Mouse (Mus musculus) midbrain, embryonic 14.5 days (tissue): ENCODE data around the gene Edaradd. TPM values are rescaled to one million over a fixed set of nuclear protein-coding genes. Genes with fewer than 3 reads are reported as not detected.

ENCODE experiments used
- ATAC-seq: fragments of 200-750 bp; cut with Nextera tagmentation; 2 replicates; pipeline ENCODE4 v1.8.0; 2017; ENCODE audit warnings: moderate number of reproducible peaks, moderate library complexity; ENCODE audit not compliant: low FRiP score, low TSS enrichment
- DNase-seq: peaks from one replicate; pipeline ENCODE4 v3.0.0-alpha.2; 2015
- H3K27ac ChIP-seq: fragments of 300-500 bp; sonication (generic); replicated peaks from 2 replicates; pipeline ENCODE4 v1.5.1; 2014; ENCODE audit warnings: mild to moderate bottlenecking, low read depth, low read length, moderate library complexity
- H3K27me3 ChIP-seq: fragments of 300-500 bp; sonication (generic); 2 replicates; pipeline ENCODE4 v1.6.1; 2014; ENCODE audit warnings: low read length, control low read depth, mixed read lengths; ENCODE audit not compliant: control insufficient read depth, insufficient read depth
- H3K36me3 ChIP-seq: fragments of 300-500 bp; sonication (generic); 2 replicates; pipeline ENCODE4 v1.6.1; 2014; ENCODE audit warnings: low read length, control low read depth; ENCODE audit not compliant: control insufficient read depth, insufficient read depth
- H3K4me1 ChIP-seq: fragments of 300-500 bp; sonication (generic); 2 replicates; pipeline ENCODE4 v1.6.1; 2014; ENCODE audit warnings: mild to moderate bottlenecking, antibody characterized with exemption, low read length, control low read depth; ENCODE audit not compliant: control insufficient read depth, insufficient read depth
- H3K4me2 ChIP-seq: fragments of 300-500 bp; sonication (generic); 2 replicates; pipeline ENCODE4 v1.6.1; 2014; ENCODE audit warnings: mild to moderate bottlenecking, low read length, moderate library complexity
- H3K4me3 ChIP-seq: fragments of 300-500 bp; sonication (generic); replicated peaks from 2 replicates; pipeline ENCODE4 v1.5.1; 2014; ENCODE audit warnings: low read depth, low read length
- H3K9ac ChIP-seq: fragments of 300-500 bp; sonication (generic); replicated peaks from 2 replicates; pipeline ENCODE4 v1.6.1; 2014; ENCODE audit warnings: mild to moderate bottlenecking, low read length, moderate library complexity
- H3K9me3 ChIP-seq: fragments of 300-500 bp; sonication (generic); 2 replicates; pipeline ENCODE4 v1.6.1; 2016; ENCODE audit warnings: low read length, control low read depth, mixed read lengths; ENCODE audit not compliant: control insufficient read depth
- WGBS: fragments of 180-500 bp; shearing (Covaris S2); extraction: QIAGEN DNeasy Blood & Tissue Kit; methylation state at CpG from one replicate; pipeline ENCODE4 v1.1.7; 2014; 5-methylcytosine and 5-hydroxymethylcytosine counted together
- polyA plus RNA-seq: library from polyadenylated mRNA; unstranded; fragments of >200 nt; fragmentation: Nextera tagmentation; extraction: Ambion mirVana; gene quantifications from 2 replicates; pipeline ENCODE4 v1.2.1, GENCODE M21; 2014

Gene Edaradd
- polyA plus RNA-seq, 1 experiment from 2014 or later, result 1.1 TPM

DNA sequence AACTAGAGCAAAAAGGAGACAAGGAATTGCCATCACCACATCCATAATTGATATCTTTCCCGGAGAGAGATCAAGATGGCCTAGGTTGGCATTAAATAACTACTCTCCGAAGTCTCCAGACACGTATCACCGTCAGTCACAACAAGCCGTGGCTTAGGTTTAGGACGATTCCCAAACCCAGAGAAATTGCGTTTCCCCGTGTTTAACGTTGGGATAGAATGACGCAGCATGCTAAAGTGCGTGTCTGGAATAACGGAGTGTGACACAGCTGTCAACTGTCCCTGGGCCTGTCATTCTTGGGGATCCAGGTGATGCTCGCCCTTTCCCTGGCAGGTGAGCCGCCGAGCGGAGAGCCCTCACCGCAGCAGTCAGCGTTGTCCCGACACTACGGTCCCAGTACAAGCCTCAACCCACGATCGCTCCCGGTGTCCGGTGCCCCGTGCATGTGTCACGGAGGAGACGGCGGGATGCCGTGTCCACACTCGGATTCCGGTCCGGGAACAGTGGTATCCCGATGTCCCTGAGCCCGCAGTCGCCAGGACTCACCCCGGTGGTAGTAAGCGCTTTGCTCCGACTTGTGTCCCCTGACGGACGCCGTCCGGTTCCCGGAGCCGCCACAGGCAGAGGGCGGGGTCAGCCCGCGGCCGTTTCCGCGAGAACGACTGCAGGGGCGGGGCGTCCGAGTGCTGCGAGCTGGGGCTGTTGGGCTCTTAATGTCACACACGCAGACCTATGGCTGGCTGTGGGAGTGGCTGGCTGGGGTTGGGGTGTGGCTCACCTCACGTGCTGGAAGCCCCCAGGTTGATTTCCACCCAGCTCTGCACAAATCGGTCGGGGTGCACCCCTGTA is 59.1 kb downstream of the Edaradd start:
- peak overlapping the region; percentile 68 for H3K27ac ChIP-seq
- under 1% methylated on average over 59 of the region's 59 CpGs for WGBS
- H3K4me1 ChIP-seq, result peaks cover 4% of the 10 kb centered on the region; the same call in 1 of the 2 replicates
- peak overlapping the region; percentile 82 for H3K9ac ChIP-seq
- ATAC-seq, result peak; percentile 93
- H3K4me3 ChIP-seq, result peak overlapping the region; percentile 77
- H3K36me3 ChIP-seq, result no peaks in the 10 kb centered on the region; the same call in 1 of the 2 replicates
- peak; percentile 91 for DNase-seq
- no peaks in the 10 kb centered on the region for H3K27me3 ChIP-seq
- H3K4me2 ChIP-seq, result peak overlapping the region; percentile 81
- H3K9me3 ChIP-seq, result no peaks in the 10 kb centered on the region

GRCm38 (mm10) chr13:12460443-12460842 is 59.8 kb downstream of the Edaradd start:
- ATAC-seq, result no peak
- WGBS, result 11% methylated on average over 8 of the region's 8 CpGs
- no peaks in the 10 kb centered on the region for H3K9me3 ChIP-seq
- peaks cover 4% of the 10 kb centered on the region; the same call in 1 of the 2 replicates for H3K4me1 ChIP-seq
- peak overlapping the region; percentile 68 for H3K27ac ChIP-seq
- H3K9ac ChIP-seq, result peak overlapping the region; percentile 82
- peak overlapping the region; percentile 77 for H3K4me3 ChIP-seq
- peak overlapping the region; percentile 81 for H3K4me2 ChIP-seq
- no peaks in the 10 kb centered on the region for H3K27me3 ChIP-seq
- DNase-seq, result peak; percentile 55
- H3K36me3 ChIP-seq, result no peaks in the 10 kb centered on the region; the same call in 1 of the 2 replicates

GRCm38 (mm10) chr13:12456711-12457110 is 63.5 kb downstream of the Edaradd start:
- Histone ChIP-seq H3K27me3 (no peaks in the 10 kb centered on the region), H3K9me3 (no peaks in the 10 kb centered on the region), H3K27ac (no peak overlapping the region), H3K4me2 (no peak overlapping the region), H3K9ac (no peak overlapping the region), H3K36me3 (peaks cover 17% of the 10 kb centered on the region), H3K4me3 (no peak overlapping the region), H3K4me1 (no peaks in the 10 kb centered on the region)
- ATAC-seq, result no peak
- no peak for DNase-seq
- 83% methylated on average over 7 of the region's 7 CpGs for WGBS

- Histone ChIP-seq H3K27ac (no peak overlapping the region), H3K4me3 (no peak overlapping the region), H3K9me3 (no peaks in the 10 kb centered on the region), H3K36me3 (peaks cover 17% of the 10 kb centered on the region), H3K27me3 (no peaks in the 10 kb centered on the region), H3K4me2 (no peak overlapping the region), H3K4me1 (no peaks in the 10 kb centered on the region), H3K9ac (no peak overlapping the region)
- ATAC-seq, result no peak
- no peak for DNase-seq
- 81% methylated on average over 7 of the region's 7 CpGs for WGBS
Measured at GRCm38 (mm10) chr13:12454686-12455390, 65.4 kb downstream of the Edaradd start.

DNA sequence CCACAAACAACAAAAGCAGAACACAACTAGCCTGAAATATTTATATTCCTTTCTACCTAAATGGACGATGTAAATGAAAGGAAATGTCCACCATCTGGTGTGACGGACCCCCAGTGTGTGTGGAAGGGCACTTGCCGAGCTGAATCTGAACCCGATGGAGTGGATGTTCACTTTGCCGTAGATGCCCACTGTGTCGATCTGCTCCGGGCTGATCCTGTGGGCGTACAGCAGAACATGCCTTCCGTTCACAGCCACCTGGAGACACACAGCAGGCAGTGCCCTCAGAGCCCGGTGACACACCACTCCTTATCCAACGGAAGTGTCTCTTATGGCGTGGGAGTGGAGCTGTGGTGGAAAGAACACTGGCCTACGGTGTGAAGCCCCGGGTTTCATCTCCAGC is 67.1 kb downstream of the Edaradd start:
- Histone ChIP-seq H3K36me3 (peaks cover 17% of the 10 kb centered on the region), H3K4me1 (no peaks in the 10 kb centered on the region), H3K27me3 (no peaks in the 10 kb centered on the region), H3K4me3 (no peak overlapping the region), H3K27ac (no peak overlapping the region), H3K4me2 (no peak overlapping the region), H3K9ac (no peak overlapping the region), H3K9me3 (no peaks in the 10 kb centered on the region)
- DNase-seq, result no peak
- 90% methylated on average over 14 of the region's 14 CpGs for WGBS
- ATAC-seq, result no peak

- WGBS, result 88% methylated on average over 2 of the region's 2 CpGs
- Histone ChIP-seq H3K36me3 (peaks cover 49% of the 10 kb centered on the region), H3K9me3 (no peaks in the 10 kb centered on the region), H3K27me3 (no peaks in the 10 kb centered on the region), H3K4me3 (no peak overlapping the region), H3K27ac (no peak overlapping the region), H3K9ac (no peak overlapping the region), H3K4me1 (no peaks in the 10 kb centered on the region), H3K4me2 (no peak overlapping the region)
- ATAC-seq, result no peak
- DNase-seq, result peak; percentile 16
Measured at GRCm38 (mm10) chr13:12442008-12442587, 78.1 kb downstream of the Edaradd start.

DNA sequence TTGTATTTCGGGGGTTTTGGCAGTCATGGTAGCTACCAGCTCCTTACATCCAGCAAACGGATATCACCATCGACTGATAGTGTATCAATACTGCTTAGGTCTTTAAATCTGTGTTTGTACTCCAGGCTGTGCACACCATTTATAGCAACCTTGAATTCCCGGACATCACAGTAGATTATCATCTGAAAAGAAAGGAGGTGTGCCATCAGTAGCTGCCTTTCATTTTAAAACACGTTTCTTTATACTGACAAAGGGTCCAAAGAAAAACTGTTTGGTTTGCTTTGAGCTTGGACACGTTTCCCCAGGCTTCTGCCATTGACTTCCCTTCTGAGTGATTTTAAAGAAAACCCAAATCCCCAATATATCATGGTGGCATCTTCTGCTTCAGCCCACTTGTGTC is 79.4 kb downstream of the Edaradd start:
- H3K9me3 ChIP-seq, result no peaks in the 10 kb centered on the region
- H3K4me3 ChIP-seq, result no peak overlapping the region
- no peak overlapping the region for H3K9ac ChIP-seq
- no peaks in the 10 kb centered on the region for H3K27me3 ChIP-seq
- WGBS, result 87% methylated on average over 6 of the region's 6 CpGs
- no peaks in the 10 kb centered on the region for H3K4me1 ChIP-seq
- H3K27ac ChIP-seq, result no peak overlapping the region
- no peak overlapping the region for H3K4me2 ChIP-seq
- DNase-seq (no peak), ATAC-seq (no peak)
- H3K36me3 ChIP-seq, result peaks cover 55% of the 10 kb centered on the region

DNA sequence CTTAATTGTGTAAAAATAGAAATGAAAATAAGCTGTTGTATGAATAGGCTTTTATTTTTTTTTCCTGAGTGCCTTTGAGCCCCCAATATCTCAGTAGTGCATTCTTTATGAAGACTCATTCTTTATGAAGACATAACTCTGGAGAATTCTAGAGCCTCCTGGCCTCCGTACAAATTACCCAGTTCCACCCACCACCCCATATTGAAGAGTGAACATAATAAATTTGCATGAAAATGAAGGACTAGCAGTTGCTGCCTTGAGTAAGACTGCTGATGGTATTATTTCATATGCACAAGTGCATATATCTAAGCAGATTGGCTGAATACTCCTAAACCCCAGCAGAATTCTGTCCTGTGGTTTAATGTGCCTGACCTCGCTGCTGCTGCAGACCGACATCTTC is 80.7 kb downstream of the Edaradd start:
- H3K36me3 ChIP-seq, result peaks cover 63% of the 10 kb centered on the region
- 84% methylated on average over 3 of the region's 3 CpGs for WGBS

More for the DNA sequence above, 80.7 kb downstream of the Edaradd start:
- no peak overlapping the region for H3K27ac ChIP-seq
- ATAC-seq (no peak), DNase-seq (no peak)
- no peak overlapping the region for H3K4me2 ChIP-seq
- no peaks in the 10 kb centered on the region for H3K27me3 ChIP-seq
- no peaks in the 10 kb centered on the region for H3K4me1 ChIP-seq
- no peak overlapping the region for H3K4me3 ChIP-seq
- H3K9ac ChIP-seq, result no peak overlapping the region
- H3K9me3 ChIP-seq, result no peaks in the 10 kb centered on the region
